Mouse (Mus musculus): ENCODE data around the gene Chrm1.

- peak in 2 of 3 experiments; percentile 7 to 17; a peak in 3 of 6 replicates for TF ChIP-seq CTCF (IDR thresholded peaks at IDR 0.05 in 2 of 3, conservative IDR thresholded peaks at IDR 0.05 in 1 of 3; ENCODE audit: control insufficient read depth in 1 of 3, insufficient read depth in 1 of 3, low read depth in 2 of 3, low read length in 3 of 3, poor library complexity in 1 of 3, severe bottlenecking in 1 of 3)
- peak; percentile 15; the same call in 1 of the 2 replicates for TF ChIP-seq SMC3 (IDR thresholded peaks at IDR 0.05; ENCODE audit: low read depth, low read length)
- no peak for TF ChIP-seq MXI1 (IDR thresholded peaks at IDR 0.05; ENCODE audit: low read depth, low read length)
- TF ChIP-seq USF2 (IDR thresholded peaks at IDR 0.05; ENCODE audit: borderline replicate concordance in 1 of 2, insufficient read depth in 1 of 2, low read depth in 1 of 2, low read length in 2 of 2), result no peak
- no peak for TF ChIP-seq E2F4 (IDR thresholded peaks at IDR 0.05; ENCODE audit: borderline replicate concordance, low read depth, low read length)
- TF ChIP-seq MAFK (IDR thresholded peaks at IDR 0.05; ENCODE audit: borderline replicate concordance, low read depth, low read length), result no peak
- TF ChIP-seq CHD2 (IDR thresholded peaks at IDR 0.05; ENCODE audit: low read length), result no peak
- no peak for TF ChIP-seq USF1 (IDR thresholded peaks at IDR 0.05; ENCODE audit: low read depth, low read length)
- TF ChIP-seq MAX (IDR thresholded peaks at IDR 0.05; ENCODE audit: low read length), result no peak
Measured at GRCm38 (mm10) chr19:8621098-8621497, 42.5 kb upstream of the Chrm1 start.

Data from MEL (cell line).